Mouse (Mus musculus): Measurements from ENCODE around the gene Pfkl. TPM values are rescaled to one million over a fixed set of nuclear protein-coding genes. Genes with fewer than 3 reads are reported as not detected.

Pfkl gene
- polyA plus RNA-seq (2014; fragmentation: Nextera tagmentation; extraction: Ambion mirVana), result 87.0 and 114 TPM in 2 replicates

GRCm38 (mm10) chr10:78009945-78010293, at the start of gene Pfkl:
TSS of gene Pfkl (minus strand) at chr10:78010083.
- DNase-seq (ENCODE audit: low spot score) (no peak), ATAC-seq (ENCODE audit: low read depth) (peak; percentile 17; the same call in 1 of the 2 replicates)
- WGBS, result under 1% methylated on average over 9 of the region's 9 CpGs
- peaks cover 27% of the 10 kb centered on the region for H3K4me1 ChIP-seq (ENCODE audit: control insufficient read depth, insufficient read depth, low read length)
- H3K36me3 ChIP-seq (ENCODE audit: control insufficient read depth, insufficient read depth, low read length), result peaks cover 5% of the 10 kb centered on the region; the same call in 1 of the 2 replicates
- H3K27me3 ChIP-seq (replicated peaks; ENCODE audit: control insufficient read depth, insufficient read depth, low read length), result no peaks in the 10 kb centered on the region
- H3K4me3 ChIP-seq (ENCODE audit: low read depth, low read length), result peak within 1 kb of the TSS; percentile 86
- H3K4me2 ChIP-seq (ENCODE audit: low read depth, low read length), result peak within 1 kb of the TSS; percentile 82
- peak within 1 kb of the TSS; percentile 96 for H3K27ac ChIP-seq (replicated peaks; ENCODE audit: low read depth, low read length)
- no peaks in the 10 kb centered on the region for H3K9me3 ChIP-seq (ENCODE audit: control insufficient read depth, low read length)
- peak within 1 kb of the TSS; percentile 93 for H3K9ac ChIP-seq (ENCODE audit: low read depth, low read length)

- ATAC-seq (ENCODE audit: low read depth), result no peak
- Histone ChIP-seq H3K4me1 (ENCODE audit: control insufficient read depth, insufficient read depth, low read length) (0 out of 2 replicates have a peak, but pooled peaks cover 4% of the 10 kb centered on the region), H3K9me3 (ENCODE audit: control insufficient read depth, low read length) (no peaks in the 10 kb centered on the region), H3K4me3 (ENCODE audit: low read depth, low read length) (no peak overlapping the region), H3K27me3 (replicated peaks; ENCODE audit: control insufficient read depth, insufficient read depth, low read length) (no peaks in the 10 kb centered on the region), H3K9ac (ENCODE audit: low read depth, low read length) (no peak overlapping the region), H3K4me2 (ENCODE audit: low read depth, low read length) (no peak overlapping the region), H3K36me3 (ENCODE audit: control insufficient read depth, insufficient read depth, low read length) (no peaks in the 10 kb centered on the region), H3K27ac (replicated peaks; ENCODE audit: low read depth, low read length) (no peak overlapping the region)
- 88% methylated on average over 8 of the region's 8 CpGs for WGBS
- no peak for DNase-seq (ENCODE audit: low spot score)
Measured at GRCm38 (mm10) chr10:78057056-78057455, 47.2 kb upstream of the Pfkl start.

GRCm38 (mm10) chr10:78054633-78055565, 45.0 kb upstream of the Pfkl start:
- H3K9ac ChIP-seq (ENCODE audit: low read depth, low read length), result no peak overlapping the region
- peak; percentile 33 for DNase-seq (ENCODE audit: low spot score)
- no peak overlapping the region for H3K27ac ChIP-seq (replicated peaks; ENCODE audit: low read depth, low read length)
- H3K36me3 ChIP-seq (ENCODE audit: control insufficient read depth, insufficient read depth, low read length), result no peaks in the 10 kb centered on the region
- H3K4me1 ChIP-seq (ENCODE audit: control insufficient read depth, insufficient read depth, low read length), result 0 out of 2 replicates have a peak, but pooled peaks cover 4% of the 10 kb centered on the region
- no peak for ATAC-seq (ENCODE audit: low read depth)
- H3K9me3 ChIP-seq (ENCODE audit: control insufficient read depth, low read length), result no peaks in the 10 kb centered on the region
- H3K4me2 ChIP-seq (ENCODE audit: low read depth, low read length), result no peak overlapping the region
- 57% methylated on average over 18 of the region's 19 CpGs for WGBS
- H3K4me3 ChIP-seq (ENCODE audit: low read depth, low read length), result no peak overlapping the region
- H3K27me3 ChIP-seq (replicated peaks; ENCODE audit: control insufficient read depth, insufficient read depth, low read length), result no peaks in the 10 kb centered on the region

- no peak overlapping the region for H3K4me2 ChIP-seq (ENCODE audit: low read depth, low read length)
- no peaks in the 10 kb centered on the region for H3K36me3 ChIP-seq (ENCODE audit: control insufficient read depth, insufficient read depth, low read length)
- no peak for DNase-seq (ENCODE audit: low spot score)
- no peak overlapping the region for H3K27ac ChIP-seq (replicated peaks; ENCODE audit: low read depth, low read length)
- no peaks in the 10 kb centered on the region for H3K9me3 ChIP-seq (ENCODE audit: control insufficient read depth, low read length)
- H3K9ac ChIP-seq (ENCODE audit: low read depth, low read length), result no peak overlapping the region
- WGBS, result 62% methylated on average over 11 of the region's 11 CpGs
- H3K4me1 ChIP-seq (ENCODE audit: control insufficient read depth, insufficient read depth, low read length), result no peaks in the 10 kb centered on the region
- H3K27me3 ChIP-seq (replicated peaks; ENCODE audit: control insufficient read depth, insufficient read depth, low read length), result no peaks in the 10 kb centered on the region
- ATAC-seq (ENCODE audit: low read depth), result no peak
- no peak overlapping the region for H3K4me3 ChIP-seq (ENCODE audit: low read depth, low read length)
Measured at GRCm38 (mm10) chr10:78049519-78050035, 39.7 kb upstream of the Pfkl start.

GRCm38 (mm10) chr10:78048061-78048730, 38.3 kb upstream of the Pfkl start:
- Histone ChIP-seq H3K27ac (replicated peaks; ENCODE audit: low read depth, low read length) (no peak overlapping the region), H3K4me3 (ENCODE audit: low read depth, low read length) (no peak overlapping the region), H3K9me3 (ENCODE audit: control insufficient read depth, low read length) (no peaks in the 10 kb centered on the region), H3K36me3 (ENCODE audit: control insufficient read depth, insufficient read depth, low read length) (no peaks in the 10 kb centered on the region), H3K27me3 (replicated peaks; ENCODE audit: control insufficient read depth, insufficient read depth, low read length) (no peaks in the 10 kb centered on the region), H3K4me1 (ENCODE audit: control insufficient read depth, insufficient read depth, low read length) (peaks cover 3% of the 10 kb centered on the region; the same call in 1 of the 2 replicates), H3K4me2 (ENCODE audit: low read depth, low read length) (no peak overlapping the region), H3K9ac (ENCODE audit: low read depth, low read length) (no peak overlapping the region)
- ATAC-seq (ENCODE audit: low read depth) (no peak), DNase-seq (ENCODE audit: low spot score) (no peak)
- WGBS, result 80% methylated on average over 9 of the region's 10 CpGs

GRCm38 (mm10) chr10:78046388-78046787, 36.5 kb upstream of the Pfkl start:
- Histone ChIP-seq H3K9ac (ENCODE audit: low read depth, low read length) (no peak overlapping the region), H3K4me1 (ENCODE audit: control insufficient read depth, insufficient read depth, low read length) (peaks cover 7% of the 10 kb centered on the region; the same call in 1 of the 2 replicates), H3K36me3 (ENCODE audit: control insufficient read depth, insufficient read depth, low read length) (no peaks in the 10 kb centered on the region), H3K9me3 (ENCODE audit: control insufficient read depth, low read length) (no peaks in the 10 kb centered on the region), H3K4me2 (ENCODE audit: low read depth, low read length) (no peak overlapping the region), H3K4me3 (ENCODE audit: low read depth, low read length) (no peak overlapping the region), H3K27ac (replicated peaks; ENCODE audit: low read depth, low read length) (no peak overlapping the region), H3K27me3 (replicated peaks; ENCODE audit: control insufficient read depth, insufficient read depth, low read length) (no peaks in the 10 kb centered on the region)
- ATAC-seq (ENCODE audit: low read depth), result no peak
- 77% methylated on average over 4 of the region's 4 CpGs for WGBS
- no peak for DNase-seq (ENCODE audit: low spot score)

GRCm38 (mm10) chr10:78044531-78044930, 34.6 kb upstream of the Pfkl start:
- ATAC-seq (ENCODE audit: low read depth) (no peak), DNase-seq (ENCODE audit: low spot score) (no peak)
- no peak overlapping the region for H3K27ac ChIP-seq (replicated peaks; ENCODE audit: low read depth, low read length)
- 64% methylated on average over 1 of the region's 1 CpGs for WGBS
- no peak overlapping the region for H3K9ac ChIP-seq (ENCODE audit: low read depth, low read length)
- H3K9me3 ChIP-seq (ENCODE audit: control insufficient read depth, low read length), result no peaks in the 10 kb centered on the region
- H3K4me2 ChIP-seq (ENCODE audit: low read depth, low read length), result no peak overlapping the region
- no peak overlapping the region for H3K4me3 ChIP-seq (ENCODE audit: low read depth, low read length)
- H3K36me3 ChIP-seq (ENCODE audit: control insufficient read depth, insufficient read depth, low read length), result no peaks in the 10 kb centered on the region
- H3K4me1 ChIP-seq (ENCODE audit: control insufficient read depth, insufficient read depth, low read length), result peaks cover 7% of the 10 kb centered on the region; the same call in 1 of the 2 replicates
- H3K27me3 ChIP-seq (replicated peaks; ENCODE audit: control insufficient read depth, insufficient read depth, low read length), result no peaks in the 10 kb centered on the region

- H3K9me3 ChIP-seq (ENCODE audit: control insufficient read depth, low read length), result no peaks in the 10 kb centered on the region
- H3K27ac ChIP-seq (replicated peaks; ENCODE audit: low read depth, low read length), result no peak within 1 kb of the TSS
- H3K4me3 ChIP-seq (ENCODE audit: low read depth, low read length), result peak within 1 kb of the TSS; percentile 8
- peaks cover 7% of the 10 kb centered on the region; the same call in 1 of the 2 replicates for H3K4me1 ChIP-seq (ENCODE audit: control insufficient read depth, insufficient read depth, low read length)
- ATAC-seq (ENCODE audit: low read depth) (peak; percentile 65), DNase-seq (ENCODE audit: low spot score) (peak; percentile 60)
- no peaks in the 10 kb centered on the region for H3K27me3 ChIP-seq (replicated peaks; ENCODE audit: control insufficient read depth, insufficient read depth, low read length)
- no peaks in the 10 kb centered on the region for H3K36me3 ChIP-seq (ENCODE audit: control insufficient read depth, insufficient read depth, low read length)
- H3K9ac ChIP-seq (ENCODE audit: low read depth, low read length), result peak within 1 kb of the TSS; percentile 15; the same call in 1 of the 2 replicates
- peak within 1 kb of the TSS; percentile 40 for H3K4me2 ChIP-seq (ENCODE audit: low read depth, low read length)
- WGBS, result 2% methylated on average over 18 of the region's 27 CpGs
Measured at GRCm38 (mm10) chr10:78043406-78043836, 33.5 kb upstream of the Pfkl start, which contains the start of gene Aire. TSS of gene Aire (minus strand) at chr10:78043610.

Measured in embryonic facial prominence, embryonic 14.5 days (tissue).